Mouse (Mus musculus) heart, adult 8-10 months (tissue): ENCODE data around the gene Tfdp2. TPM values are rescaled to one million over a fixed set of nuclear protein-coding genes. Genes with fewer than 3 reads are reported as not detected.

Experiments used
- DNase-seq: peaks from one replicate; pipeline ENCODE4 v3.0.0; 2022; ENCODE audit warnings: low spot score
- total RNA-seq, 4 experiments: library from RNA; stranded (reverse); gene quantifications; 2 replicates each; pipeline ENCODE4 v1.2.4; 2022

The Tfdp2 gene
- total RNA-seq, 4 experiments from 2014 or later, result 83.4 to 109 (median 90.4) TPM

- DNase-seq, result no peak
These were observed 32.2 kb downstream of the Tfdp2 start for GRCm38 (mm10) chr9:96228285-96228684.

GRCm38 (mm10) chr9:96230271-96230670 lies 34.2 kb downstream of the Tfdp2 start:
- DNase-seq, result no peak

- no peak for DNase-seq
These were observed 39.4 kb downstream of the Tfdp2 start for GRCm38 (mm10) chr9:96235477-96235876.

GRCm38 (mm10) chr9:96237391-96237790 lies 41.3 kb downstream of the Tfdp2 start:
- no peak for DNase-seq

- DNase-seq, result no peak
These were observed 42.2 kb downstream of the Tfdp2 start for GRCm38 (mm10) chr9:96238286-96238685.

GRCm38 (mm10) chr9:96241134-96242097 lies 45.3 kb downstream of the Tfdp2 start:
- DNase-seq, result no peak

GRCm38 (mm10) chr9:96243915-96244314 lies 47.8 kb downstream of the Tfdp2 start:
- DNase-seq, result no peak

GRCm38 (mm10) chr9:96254812-96255211 lies 58.7 kb downstream of the Tfdp2 start:
- DNase-seq, result no peak

GRCm38 (mm10) chr9:96258478-96258877 lies 62.4 kb downstream of the Tfdp2 start:
- no peak for DNase-seq

- peak; percentile 8 for DNase-seq
These were observed 63.0 kb downstream of the Tfdp2 start for GRCm38 (mm10) chr9:96259017-96259512.

- DNase-seq, result no peak
These were observed 63.9 kb downstream of the Tfdp2 start for GRCm38 (mm10) chr9:96259753-96260520.

GRCm38 (mm10) chr9:96261101-96261500 lies 65.0 kb downstream of the Tfdp2 start:
- DNase-seq, result no peak

GRCm38 (mm10) chr9:96261980-96262379 lies 65.9 kb downstream of the Tfdp2 start:
- no peak for DNase-seq

- DNase-seq, result no peak
These were observed 70.9 kb downstream of the Tfdp2 start for GRCm38 (mm10) chr9:96266793-96267558.

- no peak for DNase-seq
These were observed 71.5 kb downstream of the Tfdp2 start for GRCm38 (mm10) chr9:96267559-96267948.

GRCm38 (mm10) chr9:96269726-96270125 lies 73.7 kb downstream of the Tfdp2 start:
- DNase-seq, result no peak

- DNase-seq, result no peak
These were observed 79.5 kb downstream of the Tfdp2 start for GRCm38 (mm10) chr9:96275543-96275942.

GRCm38 (mm10) chr9:96281497-96281896 lies 85.4 kb downstream of the Tfdp2 start:
- DNase-seq, result no peak

- DNase-seq, result no peak
These were observed 86.0 kb downstream of the Tfdp2 start for GRCm38 (mm10) chr9:96282082-96282481.

GRCm38 (mm10) chr9:96284916-96285315 lies 88.8 kb downstream of the Tfdp2 start:
- peak; percentile 7 for DNase-seq

GRCm38 (mm10) chr9:96292144-96292543 lies 96.1 kb downstream of the Tfdp2 start:
- DNase-seq, result no peak
